Mouse (Mus musculus) intestine, postnatal 0 days (tissue): ENCODE measurements around the gene Spg21. TPM values are rescaled to one million over a fixed set of nuclear protein-coding genes. Genes with fewer than 3 reads are reported as not detected.

Experiments
- ATAC-seq: fragments of 200-750 bp; cut with Nextera tagmentation; 2 replicates; pipeline ENCODE4 v1.8.0; 2017; ENCODE audit warnings: mild to moderate bottlenecking, moderate TSS enrichment, moderate library complexity
- H3K27ac ChIP-seq: fragments of 300-500 bp; sonication (generic); 2 replicates; pipeline ENCODE4 v1.5.1; 2014; ENCODE audit warnings: mild to moderate bottlenecking, low read depth, low read length, moderate library complexity
- H3K27me3 ChIP-seq: fragments of 300-500 bp; sonication (generic); replicated peaks from 2 replicates; pipeline ENCODE4 v1.6.1; 2014; ENCODE audit warnings: low read length, mixed read lengths; ENCODE audit not compliant: control insufficient read depth, insufficient read depth
- H3K36me3 ChIP-seq: fragments of 300-500 bp; sonication (generic); 2 replicates; pipeline ENCODE4 v1.6.1; 2014; ENCODE audit warnings: mild to moderate bottlenecking, moderate library complexity; ENCODE audit not compliant: control insufficient read depth, insufficient read depth
- H3K4me1 ChIP-seq: fragments of 300-500 bp; sonication (generic); replicated peaks from 2 replicates; pipeline ENCODE4 v1.6.1; 2014; ENCODE audit warnings: antibody characterized with exemption, low read length, mixed read lengths; ENCODE audit not compliant: control insufficient read depth, insufficient read depth
- H3K4me2 ChIP-seq: fragments of 300-500 bp; sonication (generic); replicated peaks from 2 replicates; pipeline ENCODE4 v1.6.1; 2014; ENCODE audit warnings: low read depth, mild to moderate bottlenecking, moderate library complexity
- H3K4me3 ChIP-seq: fragments of 300-500 bp; sonication (generic); 2 replicates; pipeline ENCODE4 v1.5.1; 2014; ENCODE audit warnings: low read depth, low read length
- H3K9ac ChIP-seq: fragments of 300-500 bp; sonication (generic); 2 replicates; pipeline ENCODE4 v1.6.1; 2014; ENCODE audit warnings: mild to moderate bottlenecking, low read depth, low read length
- H3K9me3 ChIP-seq: fragments of 300-500 bp; sonication (generic); 2 replicates; pipeline ENCODE4 v1.6.1; 2016; ENCODE audit warnings: mixed run types; ENCODE audit not compliant: control insufficient read depth
- CTCF ChIP-seq: sonication (generic); IDR thresholded peaks from 2 replicates; pipeline ENCODE4 v1.5.1; 2016; ENCODE audit warnings: low read depth, mild to moderate bottlenecking, control low read depth, antibody characterized with exemption, moderate library complexity
- WGBS: fragments of 180-500 bp; shearing (Covaris S2); extraction: QIAGEN DNeasy Blood & Tissue Kit; methylation state at CpG from one replicate; pipeline ENCODE4 v1.1.7; 2014; 5-methylcytosine and 5-hydroxymethylcytosine counted together
- polyA plus RNA-seq: library from polyadenylated mRNA; unstranded; fragments of >200 nt; fragmentation: Nextera tagmentation; extraction: Ambion mirVana; gene quantifications from 2 replicates; pipeline ENCODE4 v1.2.1, GENCODE M21; 2015

Gene Spg21
- polyA plus RNA-seq, 1 experiment from 2014 or later = 85.8 TPM

DNA sequence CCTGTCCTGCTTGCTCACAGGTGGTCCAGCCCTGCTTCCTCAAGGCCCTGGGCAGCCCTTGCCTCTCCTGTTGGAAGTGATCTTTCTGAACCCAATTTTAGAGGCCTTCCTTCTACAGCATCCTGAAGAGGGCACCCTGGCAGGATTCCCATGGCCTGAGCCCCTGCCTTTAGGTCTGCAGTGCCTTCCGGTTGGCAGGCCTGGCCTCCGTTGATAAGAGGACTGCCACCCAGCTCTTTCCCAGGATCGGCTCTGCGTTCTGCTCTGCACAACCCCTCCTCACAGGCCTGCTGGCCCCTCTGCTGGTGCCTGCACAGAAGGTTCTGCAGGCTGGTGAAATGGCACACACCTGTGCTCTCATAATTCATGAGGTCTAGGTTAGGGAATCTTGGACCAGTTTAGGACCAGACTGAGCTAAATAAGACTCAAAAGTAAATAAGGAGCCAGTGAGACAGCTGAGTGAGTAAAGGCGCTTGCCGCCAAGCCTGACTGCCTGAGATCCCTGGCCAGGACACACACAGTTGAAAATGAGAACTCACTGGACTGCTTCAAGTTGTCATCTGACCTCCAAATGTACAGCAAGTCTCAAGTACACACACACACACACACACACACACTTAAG lies 67.8 kb downstream of the Spg21 start:
- 67% methylated on average over 6 of the region's 6 CpGs for WGBS
- no peak overlapping the region for H3K4me3 ChIP-seq
- no peaks in the 10 kb centered on the region for H3K4me1 ChIP-seq
- H3K36me3 ChIP-seq = no peaks in the 10 kb centered on the region
- no peaks in the 10 kb centered on the region for H3K9me3 ChIP-seq
- H3K27ac ChIP-seq = no peak overlapping the region
- no peak for TF ChIP-seq CTCF
- H3K9ac ChIP-seq = no peak overlapping the region
- H3K27me3 ChIP-seq = no peaks in the 10 kb centered on the region
- no peak for ATAC-seq
- H3K4me2 ChIP-seq = no peak overlapping the region

- no peak overlapping the region for H3K27ac ChIP-seq
- H3K9me3 ChIP-seq = no peaks in the 10 kb centered on the region
- H3K36me3 ChIP-seq = no peaks in the 10 kb centered on the region
- H3K4me2 ChIP-seq = no peak overlapping the region
- no peak overlapping the region for H3K4me3 ChIP-seq
- no peaks in the 10 kb centered on the region for H3K27me3 ChIP-seq
- WGBS = 70% methylated on average over 8 of the region's 8 CpGs
- ATAC-seq = no peak
- H3K4me1 ChIP-seq = no peaks in the 10 kb centered on the region
- TF ChIP-seq CTCF = no peak
- H3K9ac ChIP-seq = no peak overlapping the region
These were observed 68.9 kb downstream of the Spg21 start for GRCm38 (mm10) chr9:65529659-65530058.

DNA sequence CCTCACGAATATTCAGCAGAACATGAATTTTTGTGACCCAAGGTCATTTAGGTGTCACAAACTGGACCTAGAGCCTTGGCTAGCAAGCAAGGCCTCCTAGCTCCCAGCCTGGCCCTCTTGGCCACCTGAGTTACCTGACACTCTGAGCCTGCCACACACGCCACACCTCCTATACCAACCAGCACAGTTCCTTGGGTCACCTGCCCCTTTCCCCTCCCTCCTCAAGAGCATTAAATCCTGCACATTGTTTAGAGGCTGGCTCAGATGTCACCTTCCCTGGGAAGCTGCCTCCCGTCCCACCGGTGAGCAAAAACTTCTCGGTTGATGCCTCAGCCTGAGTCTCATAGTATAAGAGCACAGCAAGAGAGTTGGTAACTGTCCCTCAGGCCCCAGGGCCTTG lies 70.5 kb downstream of the Spg21 start:
- H3K27me3 ChIP-seq = no peaks in the 10 kb centered on the region
- no peaks in the 10 kb centered on the region for H3K4me1 ChIP-seq
- H3K9ac ChIP-seq = no peak overlapping the region
- H3K36me3 ChIP-seq = no peaks in the 10 kb centered on the region
- no peaks in the 10 kb centered on the region for H3K9me3 ChIP-seq
- WGBS = 78% methylated on average over 5 of the region's 5 CpGs
- H3K4me2 ChIP-seq = no peak overlapping the region
- H3K4me3 ChIP-seq = no peak overlapping the region
- no peak for TF ChIP-seq CTCF
- ATAC-seq = no peak
- no peak overlapping the region for H3K27ac ChIP-seq

GRCm38 (mm10) chr9:65532986-65533385 lies 72.2 kb downstream of the Spg21 start:
- TF ChIP-seq CTCF = no peak
- Histone ChIP-seq H3K4me1 (no peaks in the 10 kb centered on the region), H3K36me3 (no peaks in the 10 kb centered on the region), H3K4me2 (no peak overlapping the region), H3K27me3 (no peaks in the 10 kb centered on the region), H3K9ac (no peak overlapping the region), H3K9me3 (no peaks in the 10 kb centered on the region), H3K27ac (no peak overlapping the region), H3K4me3 (no peak overlapping the region)
- ATAC-seq = no peak
- WGBS = 51% methylated on average over 8 of the region's 8 CpGs

DNA sequence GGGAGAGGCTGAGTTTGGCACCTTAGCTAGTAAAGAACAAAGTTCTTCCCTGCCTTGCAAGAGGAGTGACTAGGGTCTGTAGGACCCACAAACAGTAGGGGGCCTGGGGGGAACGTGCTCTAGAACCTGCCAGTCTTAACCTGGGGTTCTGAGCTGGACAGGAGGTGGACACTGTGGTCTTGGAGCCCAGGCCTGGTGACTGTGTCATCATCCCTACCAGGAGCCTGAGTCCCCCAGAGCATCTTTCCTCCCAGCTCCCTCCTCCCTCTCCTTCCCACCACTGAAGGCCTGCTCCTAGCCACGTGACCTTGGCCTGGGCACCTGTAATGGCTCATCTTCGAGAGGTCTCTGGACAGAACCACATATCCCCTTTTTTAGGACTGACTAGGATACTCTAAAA lies 73.4 kb downstream of the Spg21 start:
- H3K4me2 ChIP-seq = no peak overlapping the region
- H3K36me3 ChIP-seq = no peaks in the 10 kb centered on the region
- H3K9me3 ChIP-seq = no peaks in the 10 kb centered on the region
- no peak overlapping the region for H3K4me3 ChIP-seq
- 93% methylated on average over 3 of the region's 3 CpGs for WGBS
- H3K4me1 ChIP-seq = no peaks in the 10 kb centered on the region
- no peak overlapping the region for H3K27ac ChIP-seq
- no peak overlapping the region for H3K9ac ChIP-seq
- ATAC-seq = no peak
- no peak for TF ChIP-seq CTCF
- H3K27me3 ChIP-seq = no peaks in the 10 kb centered on the region

DNA sequence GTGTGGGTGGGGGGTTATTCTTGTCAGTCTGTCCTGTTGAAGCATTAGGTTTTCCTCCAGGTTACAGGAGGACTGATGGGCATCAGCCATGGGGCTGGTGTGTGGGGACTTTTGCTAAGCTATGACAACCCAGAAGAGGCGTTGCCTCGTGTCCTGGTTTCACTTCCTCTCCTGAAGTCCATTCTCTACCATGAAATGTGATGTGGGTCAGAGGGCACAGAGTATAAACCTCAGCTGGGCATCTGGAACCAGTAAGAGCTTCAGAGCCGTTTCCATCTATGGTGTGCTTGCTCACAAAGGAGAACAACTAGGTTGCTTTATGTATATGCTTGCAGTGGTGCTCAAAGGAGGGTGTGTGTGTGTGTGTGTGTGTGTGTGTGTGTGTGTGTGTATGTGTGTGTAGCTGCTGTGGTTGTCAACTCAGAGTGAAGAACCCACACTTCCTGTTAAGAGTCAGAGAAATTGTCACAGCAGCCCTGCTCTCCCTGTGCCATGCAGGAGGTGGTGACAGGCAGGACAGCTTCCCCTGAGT lies 74.5 kb downstream of the Spg21 start:
- ATAC-seq = no peak
- TF ChIP-seq CTCF = no peak
- H3K27ac ChIP-seq = no peak overlapping the region
- H3K9me3 ChIP-seq = no peaks in the 10 kb centered on the region
- 62% methylated on average over 3 of the region's 3 CpGs for WGBS
- H3K27me3 ChIP-seq = no peaks in the 10 kb centered on the region
- no peak overlapping the region for H3K9ac ChIP-seq
- no peaks in the 10 kb centered on the region for H3K4me1 ChIP-seq
- no peak overlapping the region for H3K4me3 ChIP-seq
- H3K36me3 ChIP-seq = no peaks in the 10 kb centered on the region
- H3K4me2 ChIP-seq = no peak overlapping the region
